Mouse (Mus musculus): ENCODE data around the gene Snx10. TPM values are rescaled to one million over a fixed set of nuclear protein-coding genes. Genes with fewer than 3 reads are reported as not detected.
"Not testable (repeated sequence)": the region's sequence is repeated elsewhere in the genome, so short reads cannot be mapped to it uniquely, and the experiment has no call there.

Gene Snx10
- 10 to 100 TPM; 11.7 to 12.6 TPM for total RNA-seq (2021)

DNA sequence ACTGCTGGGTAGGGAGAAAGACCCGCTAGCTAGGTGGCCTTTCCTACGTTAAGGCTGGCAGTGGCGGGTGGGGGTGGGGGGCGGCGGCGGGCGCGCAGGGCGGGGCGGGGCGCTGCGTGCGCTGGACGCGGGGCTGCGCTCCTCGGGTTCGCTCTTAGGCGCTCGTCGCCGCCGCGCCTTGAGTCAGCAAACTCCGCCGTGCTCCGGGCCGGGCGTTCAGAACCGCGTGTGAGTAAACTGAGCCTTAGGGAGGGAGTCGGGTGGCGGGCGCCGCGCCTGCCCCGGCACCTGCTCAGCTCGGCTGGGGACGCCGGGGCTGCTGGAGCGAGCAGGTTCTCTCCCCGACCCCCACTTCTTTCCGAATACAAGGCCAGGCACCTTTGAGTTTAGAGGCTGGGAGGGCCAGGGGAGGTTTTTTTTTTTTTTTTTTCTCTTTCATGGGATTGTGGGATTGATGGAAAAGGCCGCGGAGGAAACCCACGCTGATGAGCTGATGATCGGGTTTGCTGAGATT is at the start of gene Snx10:
Snx10 (plus strand) TSS at position 95 of the 514 bp plus-strand sequence.
- intact Hi-C loops (cut with DNase I) = no loop called here

DNA sequence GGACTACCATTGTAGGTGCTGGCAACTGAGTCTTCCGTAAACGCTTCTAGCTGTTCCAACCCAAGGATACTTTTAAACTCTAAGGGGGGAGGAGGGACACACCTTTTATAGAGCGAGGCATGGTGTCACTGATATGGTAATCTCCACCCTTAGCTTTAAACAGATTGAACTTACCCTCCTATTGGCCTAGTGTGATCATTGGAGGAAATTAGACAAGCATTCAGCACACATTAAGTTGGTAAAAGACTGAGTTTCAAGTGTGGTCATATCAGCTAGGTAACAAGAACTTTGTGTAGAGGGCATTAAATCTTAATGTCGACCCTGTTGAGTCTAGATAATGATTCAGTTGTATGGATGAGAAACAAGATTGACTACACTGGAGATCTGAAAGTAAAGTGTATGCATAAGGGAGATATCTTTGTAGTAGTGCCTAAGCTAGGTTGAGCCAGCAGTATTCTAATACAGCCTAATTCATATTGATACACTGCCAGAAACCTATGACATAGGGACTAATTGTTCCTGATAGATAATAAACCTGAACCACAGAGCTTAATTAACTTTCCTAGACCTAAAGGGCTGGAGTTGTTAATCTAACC is 44.5 kb upstream of the Snx10 start:
- no peak for DNase-seq
- intact Hi-C loops (cut with DNase I) = no loop called here

More for the DNA sequence above, at the start of gene Snx10:
- peak; percentile 53 to 63 for DNase-seq

DNA sequence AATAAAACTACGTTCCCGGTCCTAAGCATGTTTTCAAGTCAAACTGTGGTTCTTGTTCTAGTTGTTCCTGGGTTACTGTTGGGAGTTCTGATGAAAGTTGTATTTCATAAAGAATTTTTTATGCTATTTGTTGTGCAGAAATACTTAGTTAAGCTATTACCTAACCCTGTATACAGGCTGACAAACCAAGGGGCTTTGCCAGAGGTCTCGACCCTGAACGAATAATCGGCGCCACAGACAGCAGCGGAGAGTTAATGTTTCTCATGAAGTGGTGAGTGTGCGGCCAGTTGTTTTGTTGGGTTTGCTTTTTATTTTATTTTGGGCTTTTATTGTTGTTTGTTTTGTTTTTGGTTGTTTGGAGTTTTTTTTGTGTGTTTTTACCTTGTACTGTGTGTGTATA is 42.2 kb upstream of the Snx10 start:
- intact Hi-C loops (cut with DNase I) = no loop called here
- no peak for DNase-seq

DNA sequence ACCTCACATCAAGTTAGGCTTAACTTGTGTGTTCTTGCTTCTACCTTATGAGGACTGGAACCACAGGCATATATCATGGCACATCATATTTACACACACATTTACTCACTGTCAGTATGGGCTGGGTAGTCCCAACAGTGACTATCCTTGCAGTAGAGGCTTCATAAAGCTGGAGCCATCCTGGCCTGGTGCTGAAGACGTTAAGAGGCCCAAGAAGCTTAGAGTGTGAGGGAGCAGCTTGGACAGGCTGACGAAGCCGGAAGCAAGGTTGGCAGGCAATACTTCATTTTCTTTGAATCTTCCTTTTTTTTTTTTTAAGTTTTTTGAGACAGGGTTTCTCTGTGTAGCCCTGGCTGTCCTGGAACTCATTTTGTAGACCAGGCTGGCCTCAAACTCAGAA is 39.8 kb upstream of the Snx10 start:
- intact Hi-C loops (cut with DNase I) = no loop called here
- no peak for DNase-seq

DNA sequence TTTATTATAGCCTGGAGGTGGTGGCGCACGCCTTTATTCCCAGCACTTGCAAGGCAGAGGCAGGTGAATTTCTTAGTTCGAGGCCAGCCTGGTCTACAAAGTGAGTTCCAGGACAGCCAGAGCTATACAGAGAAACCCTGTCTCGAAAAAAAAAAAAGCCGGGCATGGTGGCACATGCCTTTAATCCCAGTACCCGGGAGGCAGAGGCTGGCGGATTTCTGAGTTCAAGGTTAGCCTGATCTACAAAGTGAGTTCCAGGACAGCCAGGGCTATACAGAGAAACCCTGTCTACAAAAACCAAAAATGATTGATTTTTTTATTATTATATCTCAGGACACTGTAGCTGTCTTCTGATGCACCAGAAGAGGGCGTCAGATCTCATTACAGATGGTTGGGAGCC is 39.1 kb upstream of the Snx10 start:
- intact Hi-C loops (cut with DNase I); DNase-seq: not testable (repeated sequence)

DNA sequence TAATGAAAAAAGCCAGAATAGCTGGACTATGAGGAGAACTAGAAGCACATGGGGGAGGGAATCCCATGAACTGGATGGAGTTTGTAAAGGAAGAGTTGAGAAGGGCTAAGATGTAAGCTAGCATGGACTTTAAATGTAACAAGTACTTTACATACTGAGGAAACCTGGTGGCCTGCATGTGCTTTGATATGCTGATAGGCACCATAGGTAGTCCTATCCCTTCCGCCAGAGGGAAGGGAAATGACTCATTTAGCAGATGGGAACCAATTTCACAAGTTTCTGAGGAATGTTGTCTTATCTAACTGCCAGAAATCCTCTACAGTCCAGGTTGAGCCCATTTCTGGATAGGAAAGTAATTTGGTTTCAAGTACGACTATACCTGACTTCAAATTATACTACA is 38.1 kb upstream of the Snx10 start:
- DNase-seq = no peak

DNA sequence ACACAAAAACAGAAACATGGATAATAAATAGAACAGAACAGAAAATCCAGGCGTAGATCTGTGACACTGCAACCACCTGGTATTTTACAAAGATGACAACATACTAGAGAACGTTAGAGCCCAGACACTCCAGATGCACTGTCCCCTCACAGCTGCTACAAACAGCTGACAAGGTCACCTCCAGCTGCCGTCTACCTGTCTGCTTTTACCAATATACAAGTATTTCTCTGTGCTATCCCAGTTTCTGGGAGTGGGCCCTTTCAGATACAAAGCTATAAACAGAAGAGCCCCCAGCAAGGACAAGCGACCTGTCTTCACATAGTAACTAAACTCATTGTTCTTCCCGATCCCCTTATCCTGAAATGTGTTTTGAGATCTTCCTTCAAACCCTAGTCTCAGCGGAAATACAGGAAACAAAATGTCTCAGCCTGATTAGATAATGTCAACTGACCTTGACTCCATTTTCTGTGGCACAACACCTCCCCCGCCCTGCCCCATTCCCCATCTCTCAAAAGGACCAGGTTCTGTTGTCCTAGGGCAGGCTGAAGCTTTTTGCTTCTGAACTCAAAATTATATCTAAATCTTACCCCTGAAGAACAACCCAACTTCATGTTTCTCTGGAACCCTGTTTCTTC is 37.5 kb upstream of the Snx10 start:
- intact Hi-C loops (cut with DNase I) = no loop called here

More for the DNA sequence above, 38.1 kb upstream of the Snx10 start:
- intact Hi-C loops (cut with DNase I) = no loop called here

DNA sequence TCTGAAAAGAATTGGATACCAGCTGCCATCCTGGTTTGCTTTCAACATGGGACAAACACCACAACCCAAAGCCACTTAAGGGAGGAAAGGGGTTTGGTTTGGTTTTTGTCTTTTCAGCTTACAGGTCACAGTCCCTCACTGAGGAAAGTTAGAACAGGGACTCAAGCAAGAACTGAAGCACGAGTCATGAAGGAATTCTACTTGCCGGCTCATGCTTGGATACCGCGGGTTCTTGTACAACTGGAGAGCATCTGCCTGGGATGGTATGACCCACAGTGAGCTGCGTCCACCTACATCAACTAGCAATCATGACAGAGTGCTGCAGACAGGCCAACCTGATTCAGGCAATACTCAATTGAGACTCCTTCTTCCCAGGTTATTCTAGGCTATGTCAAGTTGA is 37.0 kb upstream of the Snx10 start:
- intact Hi-C loops (cut with DNase I) = no loop called here
- DNase-seq = no peak

More for the DNA sequence above, 37.5 kb upstream of the Snx10 start:
- DNase-seq = no peak

DNA sequence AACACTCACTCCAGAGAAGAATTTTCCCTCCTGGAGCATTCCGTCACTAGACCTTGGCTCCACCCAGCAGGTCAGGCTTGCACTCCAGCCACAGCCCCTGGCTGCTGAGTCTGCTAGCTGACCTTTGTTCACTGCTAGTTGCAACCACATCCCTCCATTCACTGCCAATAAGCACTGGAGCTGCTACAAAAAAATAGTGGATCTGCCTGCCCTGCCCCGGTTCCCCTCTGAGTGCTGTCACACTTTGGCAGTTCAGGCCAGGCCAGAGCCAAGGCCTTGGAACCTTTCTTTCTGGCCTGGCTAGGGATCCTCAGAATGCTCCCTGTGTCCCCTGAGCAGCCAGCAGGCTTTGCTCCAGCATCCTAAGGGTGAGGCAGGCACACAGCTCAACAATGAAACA is 33.9 kb upstream of the Snx10 start:
- peak; percentile 52 to 55 for DNase-seq
- intact Hi-C loops (cut with DNase I) = no loop called here

DNA sequence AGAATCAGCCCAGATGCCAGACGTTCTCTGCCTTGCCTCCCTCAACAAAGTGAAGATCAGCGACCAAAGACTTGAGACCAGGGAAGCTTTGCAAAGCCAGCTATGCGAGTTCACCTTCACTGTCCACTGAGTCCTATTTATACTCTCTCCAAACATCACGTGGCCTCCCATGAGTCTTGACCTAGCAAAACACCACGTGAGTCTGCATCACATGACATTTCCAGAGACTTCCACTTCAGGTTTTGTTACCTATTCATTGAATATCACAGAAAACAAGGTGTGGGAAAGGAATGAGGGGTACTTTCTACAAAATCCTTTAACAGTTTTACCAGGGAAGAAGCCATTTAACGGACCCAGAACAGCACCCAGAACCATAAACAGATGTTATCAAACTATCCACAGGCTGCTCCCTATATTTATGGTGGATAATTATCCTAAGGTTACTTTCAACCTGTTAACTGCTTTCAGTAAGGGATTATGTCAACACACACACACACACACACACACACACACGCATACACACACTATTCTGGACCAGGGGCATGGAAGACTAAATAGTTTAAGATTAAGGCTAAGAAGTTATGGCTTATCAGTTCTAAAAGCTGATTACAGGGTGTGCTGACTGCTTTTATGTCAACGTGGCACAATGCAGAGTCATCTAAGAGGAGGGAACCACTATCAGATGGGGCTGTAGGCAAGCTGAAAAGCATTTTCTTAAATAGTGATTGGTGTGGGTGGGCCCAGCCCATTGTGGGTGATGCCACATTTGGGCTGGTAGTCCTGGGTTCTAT is 26.2 kb upstream of the Snx10 start:
- intact Hi-C loops (cut with DNase I) = no loop called here
- DNase-seq = no peak

DNA sequence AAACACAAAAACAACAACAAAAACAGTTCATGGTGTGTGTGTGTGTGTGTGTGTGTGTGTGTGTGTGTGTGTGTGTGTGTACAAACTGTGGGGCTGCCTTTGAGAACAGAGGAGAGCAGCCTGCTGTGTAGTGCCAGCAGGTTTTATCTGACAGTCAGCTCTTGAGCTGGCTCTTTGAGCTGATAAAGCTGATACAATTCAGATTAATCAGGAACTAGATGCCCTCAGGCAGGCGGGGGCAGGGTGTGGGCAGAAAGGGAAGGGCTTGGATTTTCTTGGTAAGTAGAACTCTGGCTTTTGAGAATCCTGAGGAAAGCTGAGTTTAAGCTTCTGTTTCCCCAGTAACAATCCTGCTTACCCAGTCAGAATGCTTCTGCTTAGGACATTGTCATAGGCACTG is 18.0 kb upstream of the Snx10 start:
- intact Hi-C loops (cut with DNase I) = no loop called here

DNA sequence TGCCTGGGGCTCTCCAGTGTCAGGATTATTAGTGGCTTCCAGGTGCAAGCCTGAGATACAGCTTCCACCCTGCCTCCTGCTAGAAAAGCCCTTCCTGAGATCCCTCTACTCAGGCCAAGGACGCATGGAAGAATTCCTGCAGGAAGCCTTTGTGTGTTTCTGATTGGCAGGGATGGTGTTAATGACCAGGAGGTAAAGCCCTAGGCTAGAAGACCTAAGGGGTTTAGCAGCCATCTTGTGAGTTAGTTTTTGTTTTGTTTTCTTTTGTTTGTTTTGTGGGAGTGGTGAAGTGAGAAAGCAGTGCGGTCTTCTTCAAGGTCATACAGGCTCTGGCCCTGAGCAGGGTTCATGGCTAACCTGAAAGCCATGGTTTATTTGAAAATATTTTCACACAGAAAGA is 16.1 kb upstream of the Snx10 start:
- intact Hi-C loops (cut with DNase I) = no loop called here
- no peak for DNase-seq

More for the DNA sequence above, 18.0 kb upstream of the Snx10 start:
- no peak for DNase-seq

DNA sequence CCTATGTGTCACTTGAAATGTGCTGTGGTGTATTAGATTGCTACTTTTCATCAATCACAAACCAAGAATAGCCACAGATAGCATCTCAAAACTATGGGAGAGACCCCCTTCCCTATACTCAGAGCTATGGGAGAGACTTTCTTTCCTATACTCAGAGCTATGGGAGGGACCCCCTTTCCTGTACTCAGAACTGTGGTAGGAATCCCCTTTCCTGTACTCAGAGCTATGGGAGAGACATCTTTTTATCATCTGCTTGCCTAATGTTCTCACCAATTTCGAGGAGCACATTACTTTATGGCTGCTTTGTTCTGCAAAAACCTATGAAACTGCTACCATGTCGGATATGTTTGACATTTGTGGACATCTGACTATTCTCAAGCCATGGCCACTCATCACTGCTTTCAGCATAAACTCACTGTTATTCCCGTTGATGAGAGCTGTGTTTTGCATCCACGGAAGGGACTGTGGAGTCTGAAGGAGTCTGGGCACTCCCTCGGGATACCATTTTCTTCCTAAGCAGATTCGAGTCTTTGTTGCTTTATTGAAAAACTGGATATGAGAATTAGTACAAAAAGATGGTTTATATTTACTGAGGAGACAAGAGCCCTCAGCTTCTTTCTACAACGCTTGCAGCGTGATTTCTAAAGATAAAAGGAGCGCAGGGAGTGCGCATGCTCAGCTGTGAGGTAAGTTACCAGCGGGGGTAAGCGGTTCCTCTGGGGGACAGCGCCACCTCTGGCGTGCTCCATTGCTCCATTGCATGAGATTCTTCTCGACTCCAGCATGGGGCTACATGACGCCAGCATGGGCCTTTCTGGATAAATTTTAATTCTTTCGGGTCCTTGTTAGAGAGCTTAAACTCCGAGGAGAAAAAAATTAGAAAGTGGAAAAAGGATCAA is 14.7 kb upstream of the Snx10 start:
- intact Hi-C loops (cut with DNase I) = loop anchor here (2.0 kb wide), 1 partner anchor 124 kb away; no protein-coding TSS in a partner anchor

DNA sequence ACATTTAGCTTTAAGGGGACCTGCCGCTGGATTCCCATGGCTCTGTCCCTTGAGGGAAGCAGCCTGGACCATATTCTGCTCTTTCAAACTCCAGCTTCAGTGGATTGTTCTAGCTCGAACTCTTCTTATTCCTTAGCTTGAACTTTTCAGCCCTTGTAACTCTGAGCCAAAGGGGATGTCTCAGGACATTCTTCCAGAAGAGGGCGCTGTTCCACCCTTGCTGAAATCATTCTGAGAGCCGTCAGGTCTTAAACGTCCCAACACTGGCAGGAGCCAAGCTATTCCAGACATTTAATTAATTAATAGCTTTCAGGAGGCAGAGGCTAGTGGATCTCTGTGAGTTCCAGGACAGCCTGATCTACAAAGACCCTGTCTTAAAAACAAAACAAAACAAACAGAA is 13.6 kb upstream of the Snx10 start:
- intact Hi-C loops (cut with DNase I) = loop anchor here (1.0 to 5.0 kb wide), 2 partner anchors 42 to 70 kb away; no protein-coding TSS in a partner anchor

More for the DNA sequence above, 14.7 kb upstream of the Snx10 start:
- peak; percentile 72 to 84 for DNase-seq

DNA sequence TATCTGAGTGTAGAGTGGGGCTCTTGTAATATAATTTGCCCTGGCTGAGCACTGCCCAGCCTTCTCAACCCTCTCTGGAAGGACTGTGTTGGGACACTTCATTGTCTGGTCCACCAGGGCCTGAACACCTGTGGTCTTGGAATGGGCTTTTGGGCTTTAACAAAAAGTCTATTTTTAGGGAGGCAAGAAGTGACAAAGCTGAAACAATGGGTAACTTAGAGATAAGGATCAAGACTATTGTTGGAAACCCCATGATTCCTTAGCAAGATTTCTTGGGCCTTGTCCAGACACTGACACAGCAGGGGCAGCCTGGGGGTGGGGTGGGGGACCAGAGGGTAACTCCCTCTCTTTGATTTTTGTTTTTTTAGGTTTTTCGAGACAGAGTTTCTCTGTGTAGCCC is 12.8 kb upstream of the Snx10 start:
- intact Hi-C loops (cut with DNase I) = loop anchor here (1.0 to 5.0 kb wide), 2 partner anchors 41 to 69 kb away; no protein-coding TSS in a partner anchor
- DNase-seq = no peak

More for the DNA sequence above, 13.6 kb upstream of the Snx10 start:
- peak; percentile 62 to 74 for DNase-seq

DNA sequence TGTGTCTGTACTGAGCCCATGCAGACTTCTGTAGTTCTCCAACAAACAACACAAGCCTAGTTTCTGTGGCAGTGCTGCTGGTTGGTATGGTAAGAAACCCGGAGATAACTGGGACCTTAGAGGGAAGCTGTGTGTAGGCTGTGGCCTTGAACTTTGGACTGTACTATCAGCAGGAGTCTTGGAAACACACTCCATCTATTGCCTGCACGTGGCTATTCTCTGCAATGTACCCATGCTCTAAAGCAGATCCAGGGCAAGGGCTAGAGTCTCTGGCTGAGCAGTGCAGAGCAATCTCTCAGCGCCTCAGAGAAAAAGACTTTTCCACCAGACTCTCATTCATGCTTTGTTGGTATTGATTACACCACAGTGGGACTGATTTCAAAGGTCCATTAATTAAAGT is 10.0 kb upstream of the Snx10 start:
- intact Hi-C loops (cut with DNase I) = loop anchor here (5.0 kb wide), 1 partner anchor 39 kb away; no protein-coding TSS in a partner anchor
- DNase-seq = no peak

DNA sequence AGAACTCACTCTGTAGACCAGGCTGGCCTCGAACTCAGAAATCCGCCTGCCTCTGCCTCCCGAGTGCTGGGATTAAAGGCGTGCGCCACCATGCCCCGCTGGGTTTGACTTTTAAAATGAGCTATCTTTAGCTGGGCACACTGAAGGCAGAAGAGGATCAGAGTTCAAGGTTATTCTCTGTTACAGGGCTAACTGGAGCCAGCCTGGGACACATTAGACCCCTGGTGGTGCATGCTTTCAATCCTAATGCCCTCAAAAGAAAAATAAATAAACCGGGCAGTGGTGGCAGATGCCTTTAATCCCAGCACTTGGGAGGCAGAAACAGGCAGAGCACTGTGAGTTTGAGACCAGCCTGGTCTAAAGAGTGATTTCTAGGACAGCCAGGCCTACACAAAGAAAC is 8.8 kb upstream of the Snx10 start:
- DNase-seq = no peak
- intact Hi-C loops (cut with DNase I) = loop anchor here (5.0 kb wide), 1 partner anchor 37 kb away; no protein-coding TSS in a partner anchor

DNA sequence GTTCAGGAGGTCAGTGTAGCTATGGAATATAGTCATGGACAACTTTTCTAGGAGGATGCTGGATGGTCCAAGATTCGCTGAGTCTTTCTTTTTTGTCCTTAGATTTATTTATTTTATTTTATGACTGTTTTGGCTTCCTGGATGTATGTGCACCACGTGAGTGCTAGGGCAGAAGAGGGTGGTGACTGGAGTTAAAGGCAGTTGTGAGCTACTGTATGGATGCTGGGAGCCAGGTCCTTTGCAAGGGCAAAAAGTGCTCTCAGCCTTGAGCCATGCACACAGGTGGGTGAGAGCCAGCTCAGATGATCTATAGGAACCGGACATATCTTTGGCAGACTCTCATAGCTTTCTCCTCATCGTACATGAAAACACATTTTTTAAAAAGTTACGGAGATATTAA is 391 bp upstream of the Snx10 start:
- intact Hi-C loops (cut with DNase I) = no loop called here
- DNase-seq = no peak

DNA sequence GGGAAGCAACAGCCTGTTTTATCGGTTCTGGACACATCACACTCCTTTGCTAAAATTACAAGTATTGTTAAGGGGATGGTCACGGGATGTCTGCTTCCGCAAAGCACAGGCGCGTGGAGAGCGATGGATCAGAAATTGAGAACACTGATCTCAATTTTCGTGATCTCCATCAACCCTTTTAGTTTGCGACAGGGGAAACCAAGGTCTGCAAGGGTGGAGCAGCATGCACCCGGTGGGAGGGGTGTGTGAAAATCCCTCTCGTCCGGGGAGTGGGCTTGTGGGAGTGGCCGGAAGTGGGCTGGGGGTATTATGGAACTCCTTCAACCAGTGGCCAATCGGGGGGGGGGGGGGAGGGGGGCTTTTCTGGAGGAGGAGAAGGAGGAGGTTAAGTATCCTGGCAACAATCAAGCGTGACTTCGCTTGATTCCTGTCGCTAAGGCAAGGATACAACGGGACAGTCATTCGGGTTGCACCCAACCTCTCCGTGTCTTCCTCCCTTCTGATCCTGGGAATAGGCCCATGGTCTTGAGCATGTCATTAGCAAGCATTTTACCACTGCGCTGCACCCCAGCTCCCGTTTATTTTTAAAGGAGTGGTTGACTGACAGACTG is 725 bp downstream of the Snx10 start:
- intact Hi-C loops (cut with DNase I) = no loop called here
- DNase-seq = peak; percentile 32 to 38

DNA sequence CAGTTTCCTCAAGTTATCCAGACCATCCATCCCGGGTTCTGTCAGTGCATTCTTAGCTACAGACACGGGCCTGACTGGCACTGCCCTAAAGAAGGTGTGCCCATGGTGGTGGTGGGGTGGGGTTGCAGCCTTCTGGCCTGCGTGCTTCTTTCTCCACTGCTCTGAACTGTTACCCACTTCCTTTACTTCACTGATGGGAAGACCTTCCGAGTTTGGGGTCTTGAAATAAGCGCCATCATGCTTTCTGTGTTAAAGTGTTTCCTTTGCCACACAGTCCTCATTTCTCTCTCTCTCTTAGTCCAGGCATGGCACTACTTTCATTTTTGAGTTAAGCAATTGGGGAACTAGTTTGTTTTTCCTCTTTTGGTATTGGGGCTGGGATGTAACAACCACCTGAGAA is 1.3 kb downstream of the Snx10 start:
- intact Hi-C loops (cut with DNase I) = no loop called here
- DNase-seq = no peak

Measured in heart, postnatal 36 days (tissue).